ENCODE assay signal across 8 mouse cellular contexts in the genomic region with DNA sequence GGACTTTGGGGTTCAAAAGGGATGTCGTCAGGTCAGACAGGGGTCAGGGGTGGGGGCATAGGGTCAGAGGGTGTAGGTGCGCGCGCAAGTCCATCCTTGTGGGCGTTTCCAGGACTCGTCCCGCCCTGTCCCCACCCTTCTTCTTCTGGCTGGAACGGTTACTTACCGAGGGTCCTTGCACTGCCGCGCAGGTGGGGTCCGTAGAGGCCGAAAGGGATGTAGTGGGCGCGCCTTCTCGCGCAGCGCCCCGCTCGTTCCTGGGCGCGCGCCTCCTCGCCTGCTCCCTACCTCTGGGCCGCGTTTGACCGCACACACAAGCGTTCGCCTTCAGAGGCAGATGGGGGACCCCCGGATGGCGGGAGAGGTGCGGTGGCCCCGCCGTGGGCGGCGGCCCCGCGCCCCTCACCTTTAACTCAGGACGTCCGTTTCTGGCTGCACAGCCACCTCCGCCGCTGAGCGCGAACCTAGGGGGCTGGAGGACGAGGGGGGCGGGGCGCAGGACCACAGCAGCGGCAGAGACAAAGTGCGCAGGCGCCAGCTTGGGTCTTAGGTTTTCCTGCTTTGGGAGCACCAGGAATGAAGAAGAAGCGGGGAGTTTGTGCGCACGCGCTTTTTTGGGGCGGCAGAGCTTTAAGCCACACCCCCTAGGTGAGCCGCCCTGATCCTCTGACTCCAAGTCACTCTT. TPM values are rescaled to one million over a fixed set of nuclear protein-coding genes. Genes with fewer than 3 reads are reported as not detected.
A peak's percentile ranks its signal among the peaks of the same experiment; 100 is the strongest.
DNase-seq lines count a peak whose midpoint lies in the region; ATAC-seq and TF ChIP-seq lines count a peak whose summit lies in the region.

A gene (minus strand): TSS at position 474 of the 685 bp plus-strand sequence.

- H3K4me1 ChIP-seq in limb, embryonic 15.5 days: 0 out of 2 replicates have a peak, but pooled peaks cover 5% of the 10 kb centered on the region
- no peaks in the 10 kb centered on the region for H3K4me1 ChIP-seq in midbrain, postnatal 0 days (ENCODE audit: insufficient read depth, low read length)

- H3K36me3 ChIP-seq in limb, embryonic 15.5 days: no peaks in the 10 kb centered on the region
- H3K36me3 ChIP-seq in midbrain, postnatal 0 days (ENCODE audit: insufficient read depth, low read length): no peaks in the 10 kb centered on the region

- H3K4me2 ChIP-seq in limb, embryonic 15.5 days: peak within 1 kb of the TSS; percentile 48
- peak within 1 kb of the TSS; percentile 52 for H3K4me2 ChIP-seq in midbrain, postnatal 0 days (ENCODE audit: low read depth, low read length, poor library complexity, severe bottlenecking)

- peak within 1 kb of the TSS; percentile 56 for H3K9ac ChIP-seq in limb, embryonic 15.5 days
- peak within 1 kb of the TSS; percentile 73 for H3K9ac ChIP-seq in midbrain, postnatal 0 days (replicated peaks; ENCODE audit: low read length, poor library complexity, severe bottlenecking)

- TF ChIP-seq CTCF in midbrain, postnatal 0 days (IDR thresholded peaks at IDR 0.05): no peak

- ATAC-seq in common myeloid progenitor, adult 5-6 weeks (replicated peaks; ENCODE audit: low read depth, poor library complexity, severe bottlenecking): peak; percentile 63; the same call in 1 of the 2 replicates
- ATAC-seq in limb, embryonic 15.5 days (ENCODE audit: insufficient number of reproducible peaks, low FRiP score, low TSS enrichment, low read depth): 0 out of 2 replicates have a peak, but pooled peaks have one; percentile 55
- ATAC-seq in midbrain, postnatal 0 days (ENCODE audit: low FRiP score): peak; percentile 88

- H3K27me3 ChIP-seq in limb, embryonic 15.5 days: no peaks in the 10 kb centered on the region
- H3K27me3 ChIP-seq in midbrain, postnatal 0 days (ENCODE audit: insufficient read depth, low read length): no peaks in the 10 kb centered on the region

- no peak within 1 kb of the TSS for H3K27ac ChIP-seq in limb, embryonic 15.5 days
- H3K27ac ChIP-seq in midbrain, postnatal 0 days (ENCODE audit: low read depth, low read length): no peak within 1 kb of the TSS

- no peaks in the 10 kb centered on the region for H3K9me3 ChIP-seq in limb, embryonic 15.5 days
- peaks cover 2% of the 10 kb centered on the region; the same call in 1 of the 2 replicates for H3K9me3 ChIP-seq in midbrain, postnatal 0 days (ENCODE audit: low read length)

- WGBS in limb, embryonic 15.5 days: 12% methylated on average over 55 of the region's 56 CpGs
- 16% methylated on average over 37 of the region's 56 CpGs for WGBS in midbrain, postnatal 0 days

- DNase-seq in urinary bladder, postnatal 14 days (ENCODE audit: low spot score): peak; percentile 67
- no peak for DNase-seq in urinary bladder, postnatal 25 days (ENCODE audit: low spot score)
- peak; percentile 59 to 69 for DNase-seq in heart, adult 18-20 months
- DNase-seq in kidney, adult 8-10 months: peak; percentile 70 to 74
- DNase-seq in midbrain, postnatal 0 days (ENCODE audit: low spot score): peak; percentile 92
- peak; percentile 48 for DNase-seq in thymus, postnatal 4 days

- peak within 1 kb of the TSS; percentile 62 for H3K4me3 ChIP-seq in limb, embryonic 15.5 days
- H3K4me3 ChIP-seq in midbrain, postnatal 0 days (ENCODE audit: low read depth, low read length): peak within 1 kb of the TSS; percentile 59

RNA-seq across cellular contexts. Expression of the gene that starts here (rescaled TPM):
- total RNA-seq in common myeloid progenitor, adult 5-6 weeks (2017): 5.2 and 6.8 TPM in 2 replicates
- total RNA-seq in heart, adult 18-20 months (2021): under 1 TPM; 0.59 to 0.67 TPM
- polyA plus RNA-seq in limb, embryonic 15.5 days (2015; fragmentation: Nextera tagmentation; extraction: Ambion mirVana): 14.9 and 21.8 TPM in 2 replicates
- 272 and 352 TPM in 2 replicates for total RNA-seq in midbrain, postnatal 0 days (2014; rRNA removed)
- polyA plus RNA-seq in midbrain, postnatal 0 days (2015; fragmentation: Nextera tagmentation; extraction: Ambion mirVana): 64.9 and 71.6 TPM in 2 replicates

Comparison
In these comparisons a context has a peak if more than half of its experiments do, and no peak if none do; other contexts are left out.
1. RNA of the gene that starts here (total RNA-seq): 272 to 352 TPM in midbrain, postnatal 0 days; 5.2 to 6.8 TPM in common myeloid progenitor, adult 5-6 weeks and 0.59 to 0.67 TPM in heart, adult 18-20 months; every median in the first group is over 10 times any median in the second.
2. Peak in DNase-seq in heart, adult 18-20 months; RNA of the gene not detected or under 1 TPM.
3. Peak in every context shown above with its lines, with median percentiles within 50 percentile points of each other: ATAC-seq.